Mouse (Mus musculus) hindbrain, embryonic 10.5 days (tissue): Measurements from ENCODE around the gene Sox30. TPM values are rescaled to one million over a fixed set of nuclear protein-coding genes. Genes with fewer than 3 reads are reported as not detected.
"Not testable (repeated sequence)": the region's sequence is repeated elsewhere in the genome, so short reads cannot be mapped to it uniquely, and the experiment has no call there.

Experiments used
- DNase-seq: peaks from one replicate; pipeline ENCODE4 v3.0.0-alpha.2; 2017; ENCODE audit warnings: low spot score
- H3K27ac ChIP-seq: fragments of 300-500 bp; sonication (generic); 2 replicates; pipeline ENCODE4 v1.5.1; 2016; ENCODE audit warnings: mild to moderate bottlenecking, moderate library complexity
- H3K27me3 ChIP-seq: fragments of 300-500 bp; sonication (generic); 2 replicates; pipeline ENCODE4 v1.6.1; 2016; ENCODE audit warnings: mild to moderate bottlenecking; ENCODE audit not compliant: poor library complexity, insufficient read depth, severe bottlenecking
- H3K36me3 ChIP-seq: fragments of 300-500 bp; sonication (generic); 2 replicates; pipeline ENCODE4 v1.6.1; 2016; ENCODE audit warnings: mild to moderate bottlenecking, moderate library complexity
- H3K4me1 ChIP-seq: fragments of 300-500 bp; sonication (generic); replicated peaks from 2 replicates; pipeline ENCODE4 v1.6.1; 2016; ENCODE audit warnings: mild to moderate bottlenecking
- H3K4me3 ChIP-seq: fragments of 300-500 bp; sonication (generic); 2 replicates; pipeline ENCODE4 v1.5.1; 2016; ENCODE audit warnings: mild to moderate bottlenecking, moderate library complexity
- H3K9me3 ChIP-seq: fragments of 300-500 bp; sonication (generic); 2 replicates; pipeline ENCODE4 v1.6.1; 2016; ENCODE audit warnings: mild to moderate bottlenecking, moderate library complexity
- WGBS: fragments of 180-500 bp; shearing (Covaris S2); methylation state at CpG from one replicate; pipeline ENCODE4 v1.1.7; 2016; 5-methylcytosine and 5-hydroxymethylcytosine counted together
- polyA plus RNA-seq: library from polyadenylated mRNA; unstranded; fragments of >200 nt; fragmentation: Nextera tagmentation; extraction: Ambion mirVana; gene quantifications from 2 replicates; pipeline ENCODE4 v1.2.1, GENCODE M21; 2016

Gene Sox30
- polyA plus RNA-seq, 1 experiment from 2014 or later: 0.14 TPM

GRCm38 (mm10) chr11:46052105-46052659, 72.1 kb downstream of the Sox30 start, which contains the start of gene Gm12166:
Gm12166 (minus strand) TSS chr11:46052321.
- not testable (repeated sequence) for DNase-seq, H3K4me3 ChIP-seq, H3K27ac ChIP-seq, H3K9me3 ChIP-seq, H3K36me3 ChIP-seq
- Histone ChIP-seq H3K4me1 (peaks cover 33% of the 10 kb centered on the region), H3K27me3 (peaks cover 15% of the 10 kb centered on the region; the same call in 1 of the 2 replicates)
- WGBS: 28% methylated on average over 19 of the region's 19 CpGs

- not testable (repeated sequence) for H3K36me3 ChIP-seq, H3K9me3 ChIP-seq, DNase-seq, H3K27ac ChIP-seq, H3K4me3 ChIP-seq
- WGBS: 94% methylated on average over 3 of the region's 3 CpGs
- H3K27me3 ChIP-seq: peaks cover 18% of the 10 kb centered on the region; the same call in 1 of the 2 replicates
- peaks cover 37% of the 10 kb centered on the region for H3K4me1 ChIP-seq
These were observed 73.3 kb downstream of the Sox30 start for GRCm38 (mm10) chr11:46053457-46053856.

GRCm38 (mm10) chr11:46054311-46054710, 74.2 kb downstream of the Sox30 start:
- DNase-seq: no peak
- H3K27me3 ChIP-seq: peaks cover 18% of the 10 kb centered on the region; the same call in 1 of the 2 replicates
- H3K27ac ChIP-seq: no peak overlapping the region
- H3K4me3 ChIP-seq: no peak overlapping the region
- H3K4me1 ChIP-seq: peaks cover 37% of the 10 kb centered on the region
- 50% methylated on average over 5 of the region's 5 CpGs for WGBS
- H3K9me3 ChIP-seq: no peaks in the 10 kb centered on the region
- H3K36me3 ChIP-seq: no peaks in the 10 kb centered on the region

DNA sequence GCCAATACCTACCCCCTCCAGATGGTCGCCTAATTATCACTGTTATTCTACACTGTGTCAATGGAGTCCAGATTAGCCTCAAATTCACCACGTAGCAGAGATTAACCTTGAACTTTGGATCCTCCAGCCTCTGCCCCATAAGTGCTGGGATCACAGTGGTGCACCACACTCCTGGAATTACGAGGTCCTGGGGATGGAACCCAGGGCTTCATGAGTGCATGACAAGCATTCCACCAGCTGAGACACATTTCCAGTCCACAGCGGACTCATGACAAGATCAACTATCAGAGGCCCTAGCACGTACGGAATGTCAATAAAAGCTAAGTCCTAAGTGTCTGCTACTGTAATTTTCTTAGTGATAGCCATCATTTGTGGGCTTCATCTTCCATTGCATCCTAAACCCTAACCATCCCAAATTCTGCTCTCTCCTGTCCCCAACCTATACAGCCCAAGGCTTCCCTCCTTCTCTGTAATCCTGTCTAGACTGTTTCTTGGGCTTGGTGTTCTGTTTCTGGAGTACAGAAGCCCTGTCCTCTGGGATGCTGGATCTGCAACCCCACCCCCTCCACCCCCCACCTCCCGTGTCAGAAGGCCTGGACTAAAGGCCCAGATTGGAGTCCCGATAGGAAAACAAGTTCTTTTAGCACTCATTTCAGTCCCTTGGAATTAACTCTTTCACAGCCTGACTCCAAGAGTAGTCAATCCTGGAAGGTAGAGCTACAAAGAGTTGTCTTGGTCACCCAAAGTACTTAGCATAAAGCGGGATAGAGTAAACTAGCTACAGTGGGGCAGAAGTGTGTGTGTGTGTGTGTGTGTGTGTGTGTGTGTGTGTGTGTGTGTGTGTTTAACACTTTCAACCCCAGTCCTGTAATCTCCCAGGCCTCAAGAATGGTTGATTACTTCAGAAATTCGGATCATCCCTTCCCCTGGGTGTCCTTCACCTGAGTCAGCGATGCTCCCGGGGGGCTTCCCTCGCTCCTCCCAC, 75.1 kb downstream of the Sox30 start:
- 25% methylated on average over 13 of the region's 13 CpGs for WGBS
- no peaks in the 10 kb centered on the region for H3K36me3 ChIP-seq
- H3K27ac ChIP-seq: peak overlapping the region; percentile 93
- peak overlapping the region; percentile 72 for H3K4me3 ChIP-seq
- H3K4me1 ChIP-seq: peaks cover 37% of the 10 kb centered on the region
- H3K27me3 ChIP-seq: peaks cover 18% of the 10 kb centered on the region; the same call in 1 of the 2 replicates
- DNase-seq: no peak
- H3K9me3 ChIP-seq: no peaks in the 10 kb centered on the region

DNA sequence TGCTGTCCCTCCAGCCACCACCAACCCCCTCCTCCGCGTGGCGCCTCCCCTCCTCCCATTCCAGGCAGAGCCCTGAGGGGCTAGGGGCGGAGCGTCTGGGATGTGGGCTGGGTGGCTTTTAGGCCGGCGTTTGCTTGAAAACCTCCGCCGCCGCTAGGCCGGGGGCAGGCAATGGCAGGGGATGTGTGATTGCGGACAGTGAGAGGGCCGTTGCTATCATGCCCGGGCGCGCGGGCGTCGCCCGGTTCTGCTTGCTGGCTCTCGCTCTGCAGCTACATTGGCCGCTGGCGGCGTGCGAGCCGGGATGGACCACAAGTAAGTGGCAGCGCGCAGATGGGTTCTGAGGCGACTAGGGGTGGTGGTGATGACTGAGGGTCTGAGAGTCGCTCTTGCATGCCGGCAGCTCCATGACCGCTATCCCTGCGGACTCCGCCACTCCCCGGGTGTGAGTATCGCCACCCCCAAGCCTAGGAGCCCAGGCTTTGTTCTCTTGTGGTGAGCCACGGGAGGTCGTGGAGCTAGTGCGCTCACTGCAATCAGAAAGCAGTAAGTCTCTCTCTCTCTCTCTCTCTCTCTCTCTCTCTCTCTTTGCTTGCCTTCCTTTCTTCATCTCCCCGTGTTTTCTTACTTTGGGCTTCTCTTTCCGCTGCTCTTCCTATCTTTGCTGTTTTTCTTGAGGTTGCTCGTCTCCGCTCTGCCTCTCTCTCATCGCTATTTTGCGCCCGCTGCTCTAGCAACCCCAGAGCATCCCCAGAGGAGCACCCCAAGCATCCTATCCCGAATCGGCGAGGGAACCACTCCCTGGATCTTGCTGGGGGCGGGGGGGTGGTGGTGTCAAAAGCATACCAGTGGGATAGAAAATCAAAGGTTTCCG, 76.0 kb downstream of the Sox30 start, which contains the start of gene Adam19:
Gene Adam19, plus strand, starts transcription at position 97 of the 874 bp plus-strand sequence.
- under 1% methylated on average over 51 of the region's 51 CpGs for WGBS
- H3K4me3 ChIP-seq: peak within 1 kb of the TSS; percentile 72
- no peaks in the 10 kb centered on the region for H3K9me3 ChIP-seq
- DNase-seq: peak; percentile 87
- H3K27ac ChIP-seq: peak within 1 kb of the TSS; percentile 93
- peaks cover 37% of the 10 kb centered on the region for H3K4me1 ChIP-seq
- peaks cover 18% of the 10 kb centered on the region; the same call in 1 of the 2 replicates for H3K27me3 ChIP-seq
- peaks cover 5% of the 10 kb centered on the region; the same call in 1 of the 2 replicates for H3K36me3 ChIP-seq

DNA sequence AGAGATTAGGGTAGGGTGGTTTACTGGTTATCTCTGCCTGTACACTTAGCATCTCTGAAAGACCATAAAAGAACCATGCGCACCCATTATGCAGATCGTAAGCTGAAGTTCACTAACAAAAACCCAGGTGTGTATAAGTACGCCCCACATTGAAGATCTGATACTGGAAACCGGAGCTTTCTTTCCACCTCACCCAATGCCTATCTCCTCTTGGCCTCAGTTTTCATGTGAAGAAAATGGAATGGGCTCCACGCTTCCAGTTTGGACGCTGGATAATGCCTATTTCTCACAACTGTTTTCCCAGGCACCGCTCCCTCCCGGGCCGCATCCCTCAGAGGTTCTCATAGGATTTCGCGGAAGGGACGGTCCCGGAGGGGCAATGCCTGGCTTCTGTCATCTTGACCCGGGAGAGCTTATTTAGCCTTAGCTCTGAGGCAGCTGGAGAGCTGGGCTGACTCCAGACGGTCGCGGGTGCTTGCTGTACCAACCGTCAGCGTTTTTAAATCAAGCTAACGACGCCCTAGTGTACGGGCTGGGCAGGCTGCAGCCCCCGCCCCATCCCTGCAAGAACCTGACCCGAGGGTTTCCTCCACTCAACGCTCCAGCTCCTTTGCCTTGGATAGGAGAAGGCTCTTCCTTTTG, 76.8 kb downstream of the Sox30 start:
- H3K36me3 ChIP-seq: peaks cover 6% of the 10 kb centered on the region; the same call in 1 of the 2 replicates
- H3K9me3 ChIP-seq: no peaks in the 10 kb centered on the region
- 3% methylated on average over 25 of the region's 25 CpGs for WGBS
- H3K27ac ChIP-seq: peak overlapping the region; percentile 93
- H3K4me3 ChIP-seq: peak overlapping the region; percentile 72
- peaks cover 37% of the 10 kb centered on the region for H3K4me1 ChIP-seq
- peak; percentile 42 for DNase-seq
- H3K27me3 ChIP-seq: peaks cover 18% of the 10 kb centered on the region; the same call in 1 of the 2 replicates

- H3K27me3 ChIP-seq: peaks cover 18% of the 10 kb centered on the region; the same call in 1 of the 2 replicates
- no peak for DNase-seq
- WGBS: 49% methylated on average over 9 of the region's 9 CpGs
These were observed 77.9 kb downstream of the Sox30 start for GRCm38 (mm10) chr11:46058011-46058410.

GRCm38 (mm10) chr11:46058916-46059315, 78.8 kb downstream of the Sox30 start:
- no peak for DNase-seq
- H3K36me3 ChIP-seq: peaks cover 6% of the 10 kb centered on the region; the same call in 1 of the 2 replicates
- H3K4me3 ChIP-seq: no peak overlapping the region
- no peaks in the 10 kb centered on the region for H3K9me3 ChIP-seq
- WGBS: 94% methylated on average over 4 of the region's 4 CpGs
- peaks cover 41% of the 10 kb centered on the region for H3K4me1 ChIP-seq
- H3K27me3 ChIP-seq: peaks cover 18% of the 10 kb centered on the region; the same call in 1 of the 2 replicates
- H3K27ac ChIP-seq: no peak overlapping the region

More at GRCm38 (mm10) chr11:46058011-46058410, 77.9 kb downstream of the Sox30 start:
- peaks cover 35% of the 10 kb centered on the region for H3K4me1 ChIP-seq
- H3K9me3 ChIP-seq: no peaks in the 10 kb centered on the region
- H3K4me3 ChIP-seq: peak overlapping the region; percentile 72; the same call in 1 of the 2 replicates
- H3K27ac ChIP-seq: no peak overlapping the region
- H3K36me3 ChIP-seq: peaks cover 6% of the 10 kb centered on the region; the same call in 1 of the 2 replicates

GRCm38 (mm10) chr11:46059887-46060650, 80.0 kb downstream of the Sox30 start:
- WGBS: 61% methylated on average over 8 of the region's 8 CpGs
- DNase-seq: no peak
- H3K27me3 ChIP-seq: peaks cover 12% of the 10 kb centered on the region; the same call in 1 of the 2 replicates
- no peaks in the 10 kb centered on the region for H3K9me3 ChIP-seq
- H3K36me3 ChIP-seq: peaks cover 6% of the 10 kb centered on the region; the same call in 1 of the 2 replicates
- no peak overlapping the region for H3K4me3 ChIP-seq
- H3K27ac ChIP-seq: no peak overlapping the region
- peaks cover 41% of the 10 kb centered on the region for H3K4me1 ChIP-seq

DNA sequence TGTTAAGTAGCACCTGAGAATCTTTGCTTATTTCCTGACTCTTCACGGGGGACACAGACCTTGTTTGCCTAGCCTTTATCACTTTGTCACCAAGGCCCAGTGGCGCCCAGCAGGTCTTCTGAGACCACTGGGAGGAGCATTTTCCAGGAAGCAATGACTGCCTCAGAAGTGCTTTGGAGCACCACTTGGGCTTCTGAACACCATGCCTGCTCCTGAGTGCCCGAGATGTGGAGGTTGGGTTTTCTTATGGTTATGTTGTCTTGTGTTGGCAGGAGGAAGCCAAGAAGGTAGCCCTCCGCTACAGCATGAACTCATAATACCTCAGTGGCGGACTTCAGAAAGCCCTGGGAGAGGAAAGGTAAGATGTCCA, 80.5 kb downstream of the Sox30 start:
- Histone ChIP-seq H3K4me1 (peaks cover 41% of the 10 kb centered on the region), H3K27ac (no peak overlapping the region), H3K4me3 (no peak overlapping the region), H3K9me3 (no peaks in the 10 kb centered on the region), H3K27me3 (peaks cover 12% of the 10 kb centered on the region; the same call in 1 of the 2 replicates), H3K36me3 (peaks cover 9% of the 10 kb centered on the region; the same call in 1 of the 2 replicates)
- DNase-seq: no peak
- WGBS: 76% methylated on average over 5 of the region's 5 CpGs
